Comparison of ENCODE assay signal across 7 mouse cellular contexts in genomic region chr16:20732925-20733730, GRCm38 (mm10). TPM values are rescaled to one million over a fixed set of nuclear protein-coding genes. Genes with fewer than 3 reads are reported as not detected.
DNase-seq lines count a peak whose midpoint lies in the region; ATAC-seq and TF ChIP-seq lines count a peak whose summit lies in the region.

Chrd (plus strand) TSS chr16:20733127.

- H3K4me3 ChIP-seq in forebrain, postnatal 0 days (ENCODE audit: low read depth, low read length) = peak within 1 kb of the TSS; percentile 80
- peak within 1 kb of the TSS; percentile 56 for H3K4me3 ChIP-seq in hindbrain, embryonic 12.5 days
- peak within 1 kb of the TSS; percentile 62 for H3K4me3 ChIP-seq in stomach, postnatal 0 days (ENCODE audit: low read depth, low read length)

- no peaks in the 10 kb centered on the region for H3K36me3 ChIP-seq in forebrain, postnatal 0 days (ENCODE audit: insufficient read depth)
- 0 out of 2 replicates have a peak, but pooled peaks cover 9% of the 10 kb centered on the region for H3K36me3 ChIP-seq in hindbrain, embryonic 12.5 days
- H3K36me3 ChIP-seq in stomach, postnatal 0 days (ENCODE audit: control insufficient read depth, insufficient read depth, low read length) = no peaks in the 10 kb centered on the region

- 1% methylated on average over 64 of the region's 70 CpGs for WGBS in forebrain, postnatal 0 days
- WGBS in hindbrain, embryonic 12.5 days = under 1% methylated on average over 53 of the region's 70 CpGs
- WGBS in stomach, postnatal 0 days = 2% methylated on average over 64 of the region's 70 CpGs

- peak within 1 kb of the TSS; percentile 64 for H3K27ac ChIP-seq in forebrain, postnatal 0 days (ENCODE audit: low read depth, low read length)
- peak within 1 kb of the TSS; percentile 80 for H3K27ac ChIP-seq in hindbrain, embryonic 12.5 days
- peak within 1 kb of the TSS; percentile 86 for H3K27ac ChIP-seq in stomach, postnatal 0 days (replicated peaks)

- no peak for TF ChIP-seq CTCF in forebrain, postnatal 0 days (IDR thresholded peaks at IDR 0.05; ENCODE audit: low read depth)
- no peak for TF ChIP-seq CTCF in stomach, postnatal 0 days (IDR thresholded peaks at IDR 0.05; ENCODE audit: low read depth)

- peak within 1 kb of the TSS; percentile 85 for H3K4me2 ChIP-seq in forebrain, postnatal 0 days (ENCODE audit: low read depth)
- H3K4me2 ChIP-seq in hindbrain, embryonic 12.5 days (replicated peaks) = peak within 1 kb of the TSS; percentile 98
- peak within 1 kb of the TSS; percentile 98 for H3K4me2 ChIP-seq in stomach, postnatal 0 days (replicated peaks; ENCODE audit: low read depth)

- intact Hi-C loops in left cerebral cortex, postnatal 25 days (cut with DNase I) = loop anchor here (1.0 to 5.0 kb wide), 4 partner anchors 16 to 454 kb away; partner anchors contain the start of genes Clcn2 and Polr2h

- DNase-seq in adrenal gland, adult 18-20 months (ENCODE audit: low spot score in 2 of 2) = peak; percentile 57 to 69
- peak; percentile 79 to 80 for DNase-seq in cerebellum, adult 18-20 months
- DNase-seq in forebrain, postnatal 0 days = peak; percentile 56
- DNase-seq in left cerebral cortex, postnatal 25 days (ENCODE audit: low spot score in 2 of 2) = peak; percentile 64 to 67
- DNase-seq in stomach, postnatal 0 days (ENCODE audit: low spot score) = peak; percentile 77

- no peak for TF ChIP-seq EP300 in stomach, postnatal 0 days (optimal IDR thresholded peaks at IDR 0.05)

- H3K9ac ChIP-seq in forebrain, postnatal 0 days = peak within 1 kb of the TSS; percentile 86
- H3K9ac ChIP-seq in hindbrain, embryonic 12.5 days = peak within 1 kb of the TSS; percentile 74
- peak within 1 kb of the TSS; percentile 74 for H3K9ac ChIP-seq in stomach, postnatal 0 days (ENCODE audit: low read length)

- H3K9me3 ChIP-seq in forebrain, postnatal 0 days (ENCODE audit: low read length) = no peaks in the 10 kb centered on the region
- no peaks in the 10 kb centered on the region for H3K9me3 ChIP-seq in hindbrain, embryonic 12.5 days (replicated peaks)
- no peaks in the 10 kb centered on the region for H3K9me3 ChIP-seq in stomach, postnatal 0 days (ENCODE audit: control insufficient read depth, low read length)

- peak; percentile 83 for ATAC-seq in forebrain, postnatal 0 days
- ATAC-seq in hindbrain, embryonic 12.5 days (ENCODE audit: low FRiP score) = peak; percentile 76
- peak; percentile 21; the same call in 1 of the 2 replicates for ATAC-seq in megakaryocyte progenitor cell, adult 5-6 weeks (replicated peaks; ENCODE audit: poor library complexity)
- ATAC-seq in stomach, postnatal 0 days (ENCODE audit: low FRiP score, low TSS enrichment) = peak; percentile 80

- H3K27me3 ChIP-seq in forebrain, postnatal 0 days (ENCODE audit: insufficient read depth, low read length) = peaks cover 10% of the 10 kb centered on the region
- H3K27me3 ChIP-seq in hindbrain, embryonic 12.5 days = peaks cover 39% of the 10 kb centered on the region
- H3K27me3 ChIP-seq in stomach, postnatal 0 days (ENCODE audit: control insufficient read depth, insufficient read depth, low read length) = no peaks in the 10 kb centered on the region

- H3K4me1 ChIP-seq in forebrain, postnatal 0 days (ENCODE audit: insufficient read depth) = 0 out of 2 replicates have a peak, but pooled peaks cover 4% of the 10 kb centered on the region
- peaks cover 17% of the 10 kb centered on the region for H3K4me1 ChIP-seq in hindbrain, embryonic 12.5 days
- no peaks in the 10 kb centered on the region for H3K4me1 ChIP-seq in stomach, postnatal 0 days (replicated peaks; ENCODE audit: control insufficient read depth, insufficient read depth)

RNA-seq across cellular contexts. Expression of gene Chrd, which starts in this region (rescaled TPM):
- 10 to 100 TPM in 1 of 2 experiments, 1 to 10 TPM in 1; 9.7 to 12.4 TPM for total RNA-seq in adrenal gland, adult 18-20 months (2021)
- 15.8 and 15.9 TPM in 2 replicates for total RNA-seq in forebrain, postnatal 0 days (2014; rRNA removed)
- polyA plus RNA-seq in forebrain, postnatal 0 days (2015; fragmentation: Nextera tagmentation; extraction: Ambion mirVana) = 3.4 and 3.6 TPM in 2 replicates
- polyA plus RNA-seq in hindbrain, embryonic 12.5 days (2016; fragmentation: Nextera tagmentation; extraction: Ambion mirVana) = 6.0 and 6.4 TPM in 2 replicates
- total RNA-seq in left cerebral cortex, postnatal 25 days (2021) = 10 to 100 TPM; 31.1 to 40.6 TPM
- not detected in 2 replicates for total RNA-seq in megakaryocyte progenitor cell, adult 5-6 weeks (2015)
- total RNA-seq in megakaryocyte progenitor cell, adult 5-6 weeks (2017) = not detected in 2 replicates
- 2.9 and 3.9 TPM in 2 replicates for polyA plus RNA-seq in stomach, postnatal 0 days (2015; fragmentation: Nextera tagmentation; extraction: Ambion mirVana)

Comparison
In these comparisons a context has a peak if more than half of its experiments do, and no peak if none do; other contexts are left out.
1. Peak in every context shown above with its lines: DNase-seq, ATAC-seq, H3K4me3 ChIP-seq and H3K27ac ChIP-seq.
2. RNA of gene Chrd (total RNA-seq): 31.1 to 40.6 TPM in left cerebral cortex, postnatal 25 days, 15.8 to 15.9 TPM in forebrain, postnatal 0 days and 9.7 to 12.4 TPM in adrenal gland, adult 18-20 months; not detected in megakaryocyte progenitor cell, adult 5-6 weeks; every median in the first group is over 10 times any median in the second.
3. Peak in ATAC-seq in megakaryocyte progenitor cell, adult 5-6 weeks; RNA of the gene not detected or under 1 TPM.
4. ATAC-seq: peak in every context shown above with its lines; median percentile 83 in forebrain, postnatal 0 days; 80 in stomach, postnatal 0 days; 76 in hindbrain, embryonic 12.5 days; 21 in megakaryocyte progenitor cell, adult 5-6 weeks.